Mouse (Mus musculus): ENCODE data around the gene Grm7. TPM values are rescaled to one million over a fixed set of nuclear protein-coding genes. Genes with fewer than 3 reads are reported as not detected.

Grm7 gene
- total RNA-seq, 2 experiments from 2014 or later = 0.10 TPM; not detected in 1

GRCm38 (mm10) chr6:111303912-111304555, 658.7 kb downstream of the Grm7 start:
- intact Hi-C loops (cut with DNase I) = no loop called here
- DNase-seq = no peak

DNA sequence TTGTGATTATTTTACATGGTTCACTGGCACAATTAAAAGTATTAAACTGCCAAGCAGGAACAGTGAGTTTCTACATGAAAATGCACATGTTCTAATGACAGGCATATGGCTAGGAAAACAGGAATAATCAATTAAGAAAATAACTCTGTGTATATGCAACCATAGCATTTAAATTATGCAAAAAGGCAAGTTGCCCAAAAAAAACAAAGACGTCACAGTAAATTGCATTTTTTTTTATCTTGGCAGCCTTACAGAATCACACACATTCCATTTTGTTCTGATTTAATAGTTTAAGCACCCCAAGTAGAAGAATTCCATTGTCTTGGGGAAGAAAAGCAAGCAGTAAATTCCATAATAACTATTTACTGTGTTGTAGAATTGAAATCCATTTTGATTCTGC, 716.3 kb downstream of the Grm7 start:
- DNase-seq = no peak
- intact Hi-C loops (cut with DNase I) = no loop called here

- intact Hi-C loops (cut with DNase I) = no loop called here
- no peak for DNase-seq
These were observed 722.7 kb downstream of the Grm7 start for GRCm38 (mm10) chr6:111368111-111368510.

DNA sequence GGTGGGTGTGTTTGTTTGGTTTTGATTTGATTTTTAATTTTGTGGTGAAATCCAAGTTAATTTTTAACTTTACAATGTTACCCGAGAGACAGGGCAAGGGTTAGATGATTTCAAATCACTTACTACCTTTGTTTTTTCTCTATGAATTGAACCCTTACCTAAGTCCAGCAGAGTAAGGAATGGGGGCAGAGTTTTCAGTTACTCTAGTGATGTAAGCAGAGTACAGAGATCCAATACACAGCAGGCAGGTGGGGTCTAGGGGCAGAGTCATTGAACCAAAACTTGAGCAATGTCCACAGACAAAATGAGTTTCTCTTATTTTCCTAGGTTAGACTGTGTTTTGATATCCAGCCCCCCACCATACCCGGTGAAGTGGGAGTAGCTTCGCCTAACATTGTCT, 723.2 kb downstream of the Grm7 start:
- intact Hi-C loops (cut with DNase I) = no loop called here
- DNase-seq = no peak

DNA sequence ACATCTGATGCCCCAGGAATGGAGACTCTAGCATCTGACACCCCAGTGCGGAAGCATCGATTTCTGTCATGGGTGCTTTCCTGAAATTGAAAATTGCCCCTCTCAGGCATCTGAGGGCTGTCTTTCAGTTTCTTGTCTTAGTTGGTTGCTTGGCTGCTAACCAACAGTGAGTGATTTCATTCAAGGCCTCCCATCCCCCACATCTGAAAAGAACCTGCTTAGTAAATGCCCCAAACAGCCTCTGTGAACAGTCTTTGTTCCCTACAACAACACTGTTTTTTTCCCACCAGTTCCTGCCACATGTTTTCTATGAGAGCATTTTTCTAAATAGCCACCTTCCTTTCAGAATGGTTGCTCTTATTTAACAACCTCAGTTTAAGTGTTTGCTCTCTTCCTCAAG, 723.6 kb downstream of the Grm7 start:
- DNase-seq = no peak
- intact Hi-C loops (cut with DNase I) = no loop called here

- intact Hi-C loops (cut with DNase I) = no loop called here
- DNase-seq = no peak
These were observed 726.4 kb downstream of the Grm7 start for GRCm38 (mm10) chr6:111371581-111372349.

DNA sequence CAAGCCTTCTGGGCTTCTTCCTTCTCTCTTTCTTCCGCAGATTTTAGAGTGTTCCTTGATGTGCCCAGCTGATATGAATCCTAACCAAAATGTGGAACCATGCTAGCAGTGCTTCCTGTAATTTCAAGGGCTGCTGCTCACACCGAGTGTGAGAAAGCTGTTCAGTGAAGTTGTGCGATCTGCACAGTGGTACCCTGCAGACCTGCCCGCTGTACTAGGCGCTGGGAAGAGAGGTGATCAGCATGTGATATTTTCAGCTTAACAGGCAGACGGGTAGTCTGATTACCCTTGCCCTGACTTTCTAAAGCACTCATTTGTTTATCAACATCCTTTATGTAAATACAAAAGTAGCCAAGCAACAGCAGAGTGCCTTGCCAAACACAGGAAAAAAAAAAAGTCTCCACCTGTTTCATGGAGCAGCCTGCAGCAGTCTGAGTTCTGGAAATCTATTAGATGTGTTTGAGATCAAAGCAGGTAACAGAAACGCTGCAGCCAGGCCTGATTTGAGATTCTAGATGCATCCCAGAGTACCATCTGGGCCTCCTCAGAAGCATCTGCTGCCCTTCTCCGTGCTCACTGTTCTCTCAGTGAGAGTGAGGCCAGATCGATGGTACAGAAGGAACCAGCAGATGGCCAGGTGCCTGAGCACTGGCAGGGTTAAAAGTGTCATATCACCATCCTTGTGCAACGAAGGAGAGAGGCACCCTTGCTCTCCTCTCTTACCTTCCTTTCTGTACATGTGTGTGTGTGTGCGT, 727.4 kb downstream of the Grm7 start:
- intact Hi-C loops (cut with DNase I) = no loop called here
- DNase-seq = no peak

- intact Hi-C loops (cut with DNase I) = no loop called here
- no peak for DNase-seq
These were observed 735.3 kb downstream of the Grm7 start for GRCm38 (mm10) chr6:111380710-111381109.

GRCm38 (mm10) chr6:111408750-111409149, 763.4 kb downstream of the Grm7 start:
- no peak for DNase-seq
- intact Hi-C loops (cut with DNase I) = no loop called here

DNA sequence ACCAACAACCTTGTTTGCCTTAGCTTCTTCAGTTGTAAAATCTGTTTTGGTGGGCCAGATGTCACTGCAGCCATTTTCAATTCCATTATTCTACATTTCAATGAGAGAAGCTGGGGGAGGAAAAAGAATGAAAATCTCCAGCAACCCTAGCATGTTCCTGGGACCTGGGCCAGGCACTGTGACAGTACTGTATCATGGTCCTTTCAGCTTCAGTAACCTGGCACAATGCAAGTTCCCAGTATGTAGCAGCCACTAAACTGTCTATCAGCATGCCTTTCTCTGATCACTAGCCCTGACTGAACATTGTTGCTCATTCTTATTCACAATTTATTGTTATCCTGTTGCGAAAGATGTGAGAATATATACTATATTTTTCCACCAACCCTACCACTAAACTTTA, 779.4 kb downstream of the Grm7 start:
- intact Hi-C loops (cut with DNase I) = no loop called here

DNA sequence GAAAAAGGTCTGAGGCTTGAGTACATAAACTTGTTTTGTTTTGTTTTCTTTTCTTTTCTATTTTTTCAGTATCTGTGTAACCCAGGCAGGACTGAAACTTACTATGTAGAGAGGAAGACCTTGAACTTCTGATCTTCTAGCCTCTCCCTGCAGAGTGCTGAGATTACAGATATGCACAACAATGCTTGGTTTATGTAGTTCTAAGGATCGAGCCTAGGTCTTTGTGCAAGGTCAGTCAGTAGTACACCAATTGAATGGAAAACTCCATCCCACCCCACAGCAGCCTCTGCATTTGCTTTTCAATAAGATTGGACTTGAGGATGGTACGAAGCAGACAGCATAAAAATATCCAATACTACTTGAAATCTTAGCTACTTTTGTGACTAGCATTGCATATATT, 800.8 kb downstream of the Grm7 start:
- intact Hi-C loops (cut with DNase I) = no loop called here
- no peak for DNase-seq

More for the DNA sequence above, 779.4 kb downstream of the Grm7 start:
- DNase-seq = no peak

DNA sequence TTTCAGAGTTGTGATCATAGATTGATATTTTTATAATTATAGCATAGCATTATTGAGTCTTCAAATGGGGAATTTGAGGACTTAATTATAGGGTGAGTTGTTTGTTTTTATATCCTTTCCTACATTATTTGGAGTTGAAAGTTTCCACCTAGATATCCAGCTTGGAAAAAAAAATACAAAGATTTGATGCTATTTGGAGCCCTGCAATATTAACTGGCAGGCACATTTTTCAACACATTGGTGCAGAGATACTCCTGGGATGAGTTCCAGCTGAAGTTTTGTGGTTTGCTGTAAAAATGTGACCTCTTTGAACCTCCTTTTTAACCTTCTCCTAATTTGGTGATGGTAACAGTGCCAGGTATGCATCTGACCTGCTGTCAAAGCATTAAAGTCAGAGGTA, 802.5 kb downstream of the Grm7 start:
- DNase-seq = no peak
- intact Hi-C loops (cut with DNase I) = no loop called here

DNA sequence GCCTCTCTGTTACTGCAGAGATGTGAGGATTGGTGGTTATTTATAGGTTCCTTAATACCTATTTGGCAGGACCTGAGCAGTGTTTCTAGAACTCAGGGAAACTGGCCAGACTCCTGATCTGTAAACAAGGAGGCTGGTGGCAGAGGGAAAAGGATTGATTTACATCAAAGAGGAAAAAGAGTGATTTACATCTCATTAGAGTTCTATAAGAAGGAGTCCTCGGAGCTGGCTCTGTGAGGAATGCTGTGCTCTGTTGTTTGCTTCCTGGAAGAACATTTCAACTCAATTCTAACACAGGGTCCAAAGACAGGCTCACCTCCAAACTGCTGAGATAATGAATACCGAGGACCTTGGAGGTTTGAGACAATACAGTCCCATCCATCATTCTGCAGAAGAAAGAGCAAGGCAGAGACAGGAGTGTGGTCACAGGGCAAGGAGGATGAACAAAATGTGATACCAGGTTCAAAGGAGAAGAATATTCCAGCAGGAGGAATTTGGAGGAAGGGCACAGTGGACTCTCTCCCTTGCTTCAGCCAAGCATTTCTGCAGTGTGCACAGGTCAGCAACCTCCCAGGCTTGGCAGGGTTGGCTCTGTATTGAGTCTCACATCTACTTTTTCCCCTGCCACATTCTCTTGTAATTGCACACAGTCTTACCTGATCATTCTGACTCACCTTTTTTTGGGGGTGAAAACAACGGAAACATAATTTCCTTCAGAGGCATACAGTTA, 803.8 kb downstream of the Grm7 start:
- no peak for DNase-seq
- intact Hi-C loops (cut with DNase I) = no loop called here

GRCm38 (mm10) chr6:111481866-111482265, 836.5 kb downstream of the Grm7 start:
- intact Hi-C loops (cut with DNase I) = no loop called here

DNA sequence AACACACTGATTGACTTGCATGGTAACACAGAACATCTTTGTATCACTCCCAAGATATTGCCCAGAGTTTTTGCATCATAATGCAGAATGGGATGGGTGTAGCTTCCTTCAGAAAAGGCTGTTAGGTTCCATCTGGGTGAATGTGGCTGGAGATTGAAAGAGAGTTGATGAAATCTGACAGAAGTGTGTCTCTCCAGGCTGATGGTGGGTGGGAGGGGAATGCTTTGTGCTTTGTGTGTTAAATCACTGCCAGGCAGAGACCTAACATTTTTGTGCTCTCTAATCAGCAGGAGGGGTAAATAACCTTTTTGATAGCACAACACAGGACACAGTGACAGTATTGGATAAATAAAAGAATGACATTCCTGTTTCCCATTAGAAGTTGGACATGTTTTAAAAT, 840.7 kb downstream of the Grm7 start:
- no peak for DNase-seq
- intact Hi-C loops (cut with DNase I) = no loop called here

More at GRCm38 (mm10) chr6:111481866-111482265, 836.5 kb downstream of the Grm7 start:
- DNase-seq = no peak

- intact Hi-C loops (cut with DNase I) = no loop called here
- no peak for DNase-seq
These were observed 842.2 kb downstream of the Grm7 start for GRCm38 (mm10) chr6:111487556-111487955.

DNA sequence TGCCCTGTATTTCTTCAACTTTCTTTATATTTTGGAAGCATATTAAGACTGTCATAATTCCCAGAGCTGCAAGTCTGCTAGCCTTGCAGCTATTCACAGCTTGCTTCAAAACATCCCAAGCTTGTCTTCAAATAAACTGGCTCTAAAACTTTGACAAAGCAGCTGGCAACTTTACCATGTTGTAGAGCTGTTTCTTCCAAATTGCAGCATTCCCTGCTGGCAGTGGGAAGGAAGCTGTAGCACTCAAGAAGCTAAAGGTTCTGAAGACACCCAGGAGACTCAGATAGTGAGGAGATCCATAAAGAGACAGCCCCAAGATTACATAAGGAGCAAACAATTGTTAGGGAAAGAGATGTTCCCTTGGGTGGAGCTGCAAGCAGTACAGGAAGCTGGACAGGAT, 846.8 kb downstream of the Grm7 start:
- intact Hi-C loops (cut with DNase I) = no loop called here

DNA sequence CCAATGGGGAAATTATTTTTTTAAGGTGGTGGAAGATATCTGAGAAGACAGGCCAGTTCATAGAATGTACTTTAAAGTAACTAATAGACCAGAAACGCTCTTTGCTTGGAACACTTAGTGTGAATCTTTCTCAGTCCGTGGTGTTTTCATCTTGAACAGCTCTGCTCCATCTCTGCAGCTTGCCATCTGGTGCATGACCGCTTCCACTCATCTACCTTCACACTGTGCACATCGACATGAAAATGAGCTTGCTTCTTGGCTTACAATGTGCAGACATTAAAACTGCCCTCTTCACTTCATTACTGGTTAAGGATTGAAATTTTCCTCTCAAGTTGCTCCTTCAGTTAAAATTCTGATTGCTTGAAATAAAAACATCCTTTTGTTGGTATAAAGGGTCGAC, 854.2 kb downstream of the Grm7 start:
- intact Hi-C loops (cut with DNase I) = no loop called here
- DNase-seq = no peak

More for the DNA sequence above, 846.8 kb downstream of the Grm7 start:
- DNase-seq = no peak

GRCm38 (mm10) chr6:111510768-111511459, 865.5 kb downstream of the Grm7 start:
- DNase-seq = no peak
- intact Hi-C loops (cut with DNase I) = no loop called here

- no peak for DNase-seq
- intact Hi-C loops (cut with DNase I) = no loop called here
These were observed 867.0 kb downstream of the Grm7 start for GRCm38 (mm10) chr6:111512359-111512758.

Data from heart, postnatal 14 days (tissue).